Mouse (Mus musculus): ENCODE measurements around the gene Cdc14a. TPM values are rescaled to one million over a fixed set of nuclear protein-coding genes. Genes with fewer than 3 reads are reported as not detected.

Cdc14a gene
- polyA plus RNA-seq (2012; rRNA removed; ENCODE audit: low replicate concordance) = 12.9 and 14.7 TPM in 2 replicates

GRCm38 (mm10) chr3:116423353-116424159 is at the start of gene Cdc14a:
Gene Cdc14a (minus strand): TSS chr3:116424032.

GRCm38 (mm10) chr3:116253077-116253531 is 170.7 kb downstream of the Cdc14a start, which contains the start of gene Gpr88:
Gene Gpr88 (minus strand): TSS chr3:116253503.

Other genes starting within 250 kb of the Cdc14a start
- gene Gpr88, start 170.5 kb downstream of the Cdc14a start, polyA plus RNA-seq (2012; rRNA removed; ENCODE audit: low replicate concordance) = 0.39 and 1.3 TPM in 2 replicates
- 26.3 and 38.5 TPM in 2 replicates for gene Rtca, start 84.2 kb upstream of the Cdc14a start, polyA plus RNA-seq (2012; rRNA removed; ENCODE audit: low replicate concordance)
- 0.82 and 5.3 TPM in 2 replicates for gene Dbt, start 89.0 kb upstream of the Cdc14a start, polyA plus RNA-seq (2012; rRNA removed; ENCODE audit: low replicate concordance)
- 0.08 and 0.12 TPM in 2 replicates for gene Lrrc39, start 138.9 kb upstream of the Cdc14a start, polyA plus RNA-seq (2012; rRNA removed; ENCODE audit: low replicate concordance)
- 0.15 and 0.93 TPM in 2 replicates for gene Sass6, start 170.9 kb upstream of the Cdc14a start, polyA plus RNA-seq (2012; rRNA removed; ENCODE audit: low replicate concordance)
- gene Trmt13, start 190.6 kb upstream of the Cdc14a start, polyA plus RNA-seq (2012; rRNA removed; ENCODE audit: low replicate concordance) = 0.31 and 1.2 TPM in 2 replicates
- gene Mfsd14a, start 238.6 kb upstream of the Cdc14a start, polyA plus RNA-seq (2012; rRNA removed; ENCODE audit: low replicate concordance) = 2.8 and 5.8 TPM in 2 replicates